Mouse (Mus musculus) midbrain, embryonic 14.5 days (tissue): ENCODE measurements around the gene Sfxn3. TPM values are rescaled to one million over a fixed set of nuclear protein-coding genes. Genes with fewer than 3 reads are reported as not detected.

Source experiments
- ATAC-seq: fragments of 200-750 bp; cut with Nextera tagmentation; 2 replicates; pipeline ENCODE4 v1.8.0; 2017; ENCODE audit warnings: moderate number of reproducible peaks, moderate library complexity; ENCODE audit not compliant: low FRiP score, low TSS enrichment
- DNase-seq: peaks from one replicate; pipeline ENCODE4 v3.0.0-alpha.2; 2015
- H3K27ac ChIP-seq: fragments of 300-500 bp; sonication (generic); replicated peaks from 2 replicates; pipeline ENCODE4 v1.5.1; 2014; ENCODE audit warnings: mild to moderate bottlenecking, low read depth, low read length, moderate library complexity
- H3K27me3 ChIP-seq: fragments of 300-500 bp; sonication (generic); 2 replicates; pipeline ENCODE4 v1.6.1; 2014; ENCODE audit warnings: low read length, control low read depth, mixed read lengths; ENCODE audit not compliant: control insufficient read depth, insufficient read depth
- H3K36me3 ChIP-seq: fragments of 300-500 bp; sonication (generic); 2 replicates; pipeline ENCODE4 v1.6.1; 2014; ENCODE audit warnings: low read length, control low read depth; ENCODE audit not compliant: control insufficient read depth, insufficient read depth
- H3K4me1 ChIP-seq: fragments of 300-500 bp; sonication (generic); 2 replicates; pipeline ENCODE4 v1.6.1; 2014; ENCODE audit warnings: mild to moderate bottlenecking, antibody characterized with exemption, low read length, control low read depth; ENCODE audit not compliant: control insufficient read depth, insufficient read depth
- H3K4me2 ChIP-seq: fragments of 300-500 bp; sonication (generic); 2 replicates; pipeline ENCODE4 v1.6.1; 2014; ENCODE audit warnings: mild to moderate bottlenecking, low read length, moderate library complexity
- H3K4me3 ChIP-seq: fragments of 300-500 bp; sonication (generic); replicated peaks from 2 replicates; pipeline ENCODE4 v1.5.1; 2014; ENCODE audit warnings: low read depth, low read length
- H3K9ac ChIP-seq: fragments of 300-500 bp; sonication (generic); replicated peaks from 2 replicates; pipeline ENCODE4 v1.6.1; 2014; ENCODE audit warnings: mild to moderate bottlenecking, low read length, moderate library complexity
- H3K9me3 ChIP-seq: fragments of 300-500 bp; sonication (generic); 2 replicates; pipeline ENCODE4 v1.6.1; 2016; ENCODE audit warnings: low read length, control low read depth, mixed read lengths; ENCODE audit not compliant: control insufficient read depth
- WGBS: fragments of 180-500 bp; shearing (Covaris S2); extraction: QIAGEN DNeasy Blood & Tissue Kit; methylation state at CpG from one replicate; pipeline ENCODE4 v1.1.7; 2014; 5-methylcytosine and 5-hydroxymethylcytosine counted together
- polyA plus RNA-seq: library from polyadenylated mRNA; unstranded; fragments of >200 nt; fragmentation: Nextera tagmentation; extraction: Ambion mirVana; gene quantifications from 2 replicates; pipeline ENCODE4 v1.2.1, GENCODE M21; 2014

Gene Sfxn3
- polyA plus RNA-seq, 1 experiment from 2014 or later, result 71.1 TPM

GRCm38 (mm10) chr19:45058113-45058839 lies 11.0 kb downstream of the Sfxn3 start:
- Histone ChIP-seq H3K4me3 (peak overlapping the region; percentile 50), H3K27me3 (no peaks in the 10 kb centered on the region), H3K4me2 (peak overlapping the region; percentile 77), H3K27ac (peak overlapping the region; percentile 95), H3K4me1 (peaks cover 19% of the 10 kb centered on the region), H3K9me3 (no peaks in the 10 kb centered on the region), H3K9ac (peak overlapping the region; percentile 77), H3K36me3 (peaks cover 22% of the 10 kb centered on the region)
- under 1% methylated on average over 34 of the region's 34 CpGs for WGBS
- DNase-seq (peak; percentile 100), ATAC-seq (peak; percentile 91)

GRCm38 (mm10) chr19:45058841-45059240 lies 11.5 kb downstream of the Sfxn3 start:
- Histone ChIP-seq H3K27me3 (no peaks in the 10 kb centered on the region), H3K4me3 (peak overlapping the region; percentile 50), H3K27ac (peak overlapping the region; percentile 95), H3K4me1 (peaks cover 20% of the 10 kb centered on the region), H3K36me3 (peaks cover 17% of the 10 kb centered on the region), H3K9me3 (no peaks in the 10 kb centered on the region), H3K9ac (peak overlapping the region; percentile 77), H3K4me2 (peak overlapping the region; percentile 77)
- WGBS, result under 1% methylated on average over 14 of the region's 14 CpGs
- ATAC-seq, result no peak
- no peak for DNase-seq

DNA sequence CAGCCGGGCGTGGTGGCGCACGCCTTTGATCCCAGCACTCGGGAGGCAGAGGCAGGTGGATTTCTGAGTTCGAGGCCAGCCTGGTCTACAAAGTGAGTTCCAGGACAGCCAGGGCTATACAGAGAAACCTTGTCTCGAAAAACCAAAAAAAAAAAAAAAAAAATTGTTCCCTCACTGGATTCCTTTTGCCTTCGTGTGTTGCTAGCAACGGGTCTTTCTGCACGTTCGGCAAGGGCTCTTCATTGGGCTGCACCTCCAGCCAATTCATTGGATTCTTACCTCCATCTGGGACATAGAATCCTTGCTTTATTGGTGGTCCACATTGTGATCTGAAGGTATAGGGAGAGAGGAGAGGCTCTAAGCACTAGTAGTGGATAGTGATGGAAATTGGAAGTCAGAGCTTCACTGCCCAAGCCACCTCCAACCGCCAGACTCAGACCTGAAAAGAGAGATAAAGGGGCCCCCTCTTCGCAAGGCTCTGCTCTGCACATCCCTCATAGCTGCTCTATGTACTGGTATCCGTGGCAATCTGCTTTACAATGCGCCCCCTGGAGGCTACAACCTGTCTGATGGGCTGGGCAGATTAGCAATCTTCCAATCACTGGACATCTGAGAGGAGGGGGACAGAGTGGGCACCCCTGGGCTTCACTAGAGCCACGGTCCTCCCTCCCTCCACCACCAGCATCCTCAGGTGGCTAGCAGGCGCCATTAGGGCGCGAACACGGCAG lies 16.4 kb downstream of the Sfxn3 start:
- H3K4me2 ChIP-seq, result peak overlapping the region; percentile 36; the same call in 1 of the 2 replicates
- DNase-seq, result peak; percentile 68
- no peaks in the 10 kb centered on the region for H3K9me3 ChIP-seq
- no peak for ATAC-seq
- no peak overlapping the region for H3K27ac ChIP-seq
- 0 out of 2 replicates have a peak, but pooled peaks cover 8% of the 10 kb centered on the region for H3K4me1 ChIP-seq
- peak overlapping the region; percentile 20; the same call in 1 of the 2 replicates for H3K9ac ChIP-seq
- 43% methylated on average over 20 of the region's 20 CpGs for WGBS
- peaks cover 39% of the 10 kb centered on the region for H3K27me3 ChIP-seq
- H3K4me3 ChIP-seq, result peak overlapping the region; percentile 16
- H3K36me3 ChIP-seq, result no peaks in the 10 kb centered on the region

DNA sequence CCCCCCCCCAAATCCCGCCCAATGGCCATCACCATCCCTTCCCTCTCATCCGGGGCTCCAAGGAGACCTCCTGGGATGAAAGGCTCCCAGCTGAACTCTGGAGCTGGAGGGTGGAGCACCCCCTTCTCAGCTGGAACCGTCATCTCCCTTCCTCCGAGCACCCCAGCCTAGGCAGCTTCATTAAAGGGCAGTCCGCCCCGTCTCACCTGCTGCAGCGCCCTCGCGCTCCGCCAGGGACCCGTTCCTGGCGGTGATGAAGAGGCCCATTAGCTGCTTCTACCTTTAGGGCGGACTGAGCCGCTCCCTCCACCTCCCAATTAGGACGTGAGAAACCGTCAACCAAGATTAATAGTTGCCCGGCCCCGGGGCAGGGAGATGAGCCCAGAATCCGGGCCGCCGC lies 17.9 kb downstream of the Sfxn3 start:
- Histone ChIP-seq H3K9ac (no peak overlapping the region), H3K27ac (no peak overlapping the region), H3K4me2 (no peak overlapping the region), H3K4me1 (0 out of 2 replicates have a peak, but pooled peaks cover 4% of the 10 kb centered on the region), H3K9me3 (no peaks in the 10 kb centered on the region), H3K4me3 (no peak overlapping the region), H3K27me3 (peaks cover 39% of the 10 kb centered on the region), H3K36me3 (no peaks in the 10 kb centered on the region)
- WGBS, result 5% methylated on average over 21 of the region's 21 CpGs
- DNase-seq (peak; percentile 27), ATAC-seq (no peak)

DNA sequence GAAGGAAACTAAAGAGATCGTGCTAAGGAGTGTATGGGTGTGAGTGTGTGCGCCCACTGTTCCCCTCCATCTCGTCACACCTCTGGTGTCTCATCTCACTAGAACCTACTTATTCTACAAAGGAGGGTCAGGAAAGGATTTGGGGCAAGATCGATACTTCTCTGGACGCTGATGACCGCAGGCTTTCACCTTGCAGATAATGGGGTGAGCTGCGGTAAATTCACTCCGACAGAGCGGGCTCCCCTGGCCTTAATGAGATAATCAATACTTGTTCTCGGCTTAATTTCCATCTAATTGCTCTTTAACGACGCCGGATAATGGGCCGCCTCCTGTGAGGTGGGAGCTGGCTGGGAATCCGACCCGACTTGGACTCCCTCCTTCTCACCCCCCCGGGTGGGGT lies 19.9 kb downstream of the Sfxn3 start:
- WGBS, result 21% methylated on average over 17 of the region's 17 CpGs
- Histone ChIP-seq H3K36me3 (no peaks in the 10 kb centered on the region), H3K9ac (no peak overlapping the region), H3K27ac (no peak overlapping the region), H3K4me3 (no peak overlapping the region), H3K4me1 (0 out of 2 replicates have a peak, but pooled peaks cover 4% of the 10 kb centered on the region), H3K9me3 (no peaks in the 10 kb centered on the region), H3K4me2 (no peak overlapping the region), H3K27me3 (peaks cover 39% of the 10 kb centered on the region)
- DNase-seq, result no peak
- no peak for ATAC-seq

GRCm38 (mm10) chr19:45067758-45068510 lies 20.6 kb downstream of the Sfxn3 start:
- H3K4me1 ChIP-seq, result 0 out of 2 replicates have a peak, but pooled peaks cover 4% of the 10 kb centered on the region

DNA sequence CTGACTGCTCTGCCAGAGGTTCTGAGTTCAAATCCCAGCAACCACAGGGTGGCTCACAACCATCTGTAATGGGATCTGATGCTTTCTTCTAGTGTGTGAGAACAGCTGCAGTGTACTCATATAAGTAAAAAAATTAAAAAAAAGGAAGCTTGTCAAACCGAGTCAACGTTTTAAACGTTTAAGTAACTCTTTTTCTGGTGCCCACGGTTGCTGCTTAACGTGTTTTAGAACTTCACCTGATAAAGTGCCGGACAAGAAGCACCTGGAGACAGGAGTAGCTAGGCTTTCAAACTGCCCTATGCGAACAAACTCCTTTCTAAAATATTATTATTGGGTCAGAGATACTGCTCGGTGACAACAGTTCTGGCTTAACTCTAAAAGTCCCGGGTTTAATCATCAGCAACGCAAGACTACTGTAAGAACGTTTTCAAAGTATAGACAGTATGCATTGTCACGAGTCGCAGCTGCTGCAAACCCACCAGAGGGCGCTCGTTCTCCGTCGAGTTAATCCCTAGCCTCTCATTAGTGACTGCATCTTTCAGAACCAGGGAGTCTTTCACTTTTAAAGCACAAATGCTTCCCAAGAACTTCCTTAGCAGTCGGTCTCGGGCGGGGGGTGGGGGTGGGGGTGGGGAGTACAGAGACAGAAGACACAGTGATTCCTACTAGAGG lies 26.7 kb downstream of the Sfxn3 start:
- H3K27ac ChIP-seq, result peak overlapping the region; percentile 92
- H3K27me3 ChIP-seq, result peaks cover 36% of the 10 kb centered on the region
- H3K36me3 ChIP-seq, result no peaks in the 10 kb centered on the region

More at GRCm38 (mm10) chr19:45067758-45068510, 20.6 kb downstream of the Sfxn3 start:
- ATAC-seq (no peak), DNase-seq (no peak)
- Histone ChIP-seq H3K4me2 (no peak overlapping the region), H3K9ac (no peak overlapping the region), H3K27me3 (peaks cover 39% of the 10 kb centered on the region), H3K36me3 (no peaks in the 10 kb centered on the region), H3K9me3 (no peaks in the 10 kb centered on the region), H3K27ac (no peak overlapping the region), H3K4me3 (no peak overlapping the region)
- 82% methylated on average over 7 of the region's 7 CpGs for WGBS

More for the DNA sequence above, 26.7 kb downstream of the Sfxn3 start:
- WGBS, result 8% methylated on average over 20 of the region's 20 CpGs
- H3K9me3 ChIP-seq, result no peaks in the 10 kb centered on the region
- peak overlapping the region; percentile 99 for H3K4me2 ChIP-seq
- peaks cover 10% of the 10 kb centered on the region; the same call in 1 of the 2 replicates for H3K4me1 ChIP-seq
- ATAC-seq, result peak; percentile 51; the same call in 1 of the 2 replicates
- DNase-seq, result peak; percentile 94
- H3K4me3 ChIP-seq, result peak overlapping the region; percentile 65
- peak overlapping the region; percentile 74 for H3K9ac ChIP-seq
